Mouse (Mus musculus) CD4-positive, CD25-positive, alpha-beta regulatory T cell, adult 2 months (primary cell): Measurements from ENCODE around the gene Magea4.

Source experiments
- DNase-seq: peaks from one replicate; pipeline ENCODE4 v3.0.0-alpha.2; 2012; ENCODE audit warnings: low read depth, low spot score

Magea4 gene

GRCm38 (mm10) chrX:72221717-72222116 is at the start of gene Magea4:
Gene Magea4, plus strand, starts transcription at chrX:72222017.
- no peak for DNase-seq

- DNase-seq, result no peak
Measured at GRCm38 (mm10) chrX:72202944-72203554, 18.8 kb upstream of the Magea4 start.

DNA sequence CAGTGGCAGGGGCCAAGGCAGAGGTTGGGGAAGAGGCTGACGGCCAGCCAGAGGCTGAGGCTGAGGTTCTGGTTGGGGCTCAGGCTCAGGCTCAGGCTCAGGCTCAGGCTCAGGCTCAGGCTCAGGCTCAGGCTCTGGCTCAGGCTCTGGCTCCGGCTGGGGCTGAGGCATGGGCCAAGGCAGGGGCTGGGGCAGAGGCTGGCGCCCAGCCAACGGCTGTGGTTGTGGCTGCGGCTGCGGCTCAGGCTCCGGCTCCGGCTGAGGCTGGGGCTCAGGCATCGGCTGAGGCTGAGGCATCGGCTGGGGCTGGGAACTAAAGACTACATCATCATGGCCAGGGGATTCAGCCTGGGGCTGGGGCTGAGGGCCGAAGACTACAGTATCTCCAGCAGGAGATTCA is 48.8 kb downstream of the Magea4 start:
- DNase-seq, result no peak
